Mouse (Mus musculus) stomach, embryonic 14.5 days (tissue): ENCODE measurements around the gene Tmem274. TPM values are rescaled to one million over a fixed set of nuclear protein-coding genes. Genes with fewer than 3 reads are reported as not detected.
"Not testable (repeated sequence)": the region's sequence is repeated elsewhere in the genome, so short reads cannot be mapped to it uniquely, and the experiment has no call there.

Experiments
- ATAC-seq: fragments of 200-750 bp; cut with Nextera tagmentation; 2 replicates; pipeline ENCODE4 v1.8.0; 2017; ENCODE audit warnings: low read depth, moderate TSS enrichment; ENCODE audit not compliant: insufficient number of reproducible peaks, insufficient read depth, low FRiP score
- H3K27ac ChIP-seq: fragments of 300-500 bp; sonication (generic); 2 replicates; pipeline ENCODE4 v1.5.1; 2014; ENCODE audit warnings: mild to moderate bottlenecking, low read length, moderate library complexity, mixed read lengths
- H3K27me3 ChIP-seq: fragments of 300-500 bp; sonication (generic); 2 replicates; pipeline ENCODE4 v1.6.1; 2014; ENCODE audit warnings: low read length, control low read depth, mixed read lengths; ENCODE audit not compliant: control insufficient read depth, insufficient read depth
- H3K36me3 ChIP-seq: fragments of 300-500 bp; sonication (generic); 2 replicates; pipeline ENCODE4 v1.6.1; 2014; ENCODE audit warnings: mild to moderate bottlenecking, control low read depth, low read length, moderate library complexity, mixed read lengths; ENCODE audit not compliant: control insufficient read depth, insufficient read depth
- H3K4me1 ChIP-seq: fragments of 300-500 bp; sonication (generic); 2 replicates; pipeline ENCODE4 v1.6.1; 2014; ENCODE audit warnings: low read length, control low read depth, mixed read lengths; ENCODE audit not compliant: control insufficient read depth, insufficient read depth
- H3K4me2 ChIP-seq: fragments of 300-500 bp; sonication (generic); replicated peaks from 2 replicates; pipeline ENCODE4 v1.6.1; 2014; ENCODE audit warnings: low read depth, low read length, control low read depth
- H3K4me3 ChIP-seq: fragments of 300-500 bp; sonication (generic); 2 replicates; pipeline ENCODE4 v1.5.1; 2014; ENCODE audit warnings: low read depth, low read length, control low read depth
- H3K9ac ChIP-seq: fragments of 300-500 bp; sonication (generic); replicated peaks from 2 replicates; pipeline ENCODE4 v1.6.1; 2014; ENCODE audit warnings: low read depth, mild to moderate bottlenecking, control low read depth, low read length, moderate library complexity, mixed read lengths
- H3K9me3 ChIP-seq: fragments of 300-500 bp; sonication (generic); 2 replicates; pipeline ENCODE4 v1.6.1; 2016; ENCODE audit warnings: low read depth, low read length, control low read depth; ENCODE audit not compliant: control insufficient read depth
- WGBS: fragments of 180-500 bp; shearing (Covaris S2); extraction: QIAGEN DNeasy Blood & Tissue Kit; methylation state at CpG from one replicate; pipeline ENCODE4 v1.1.7; 2014; 5-methylcytosine and 5-hydroxymethylcytosine counted together
- polyA plus RNA-seq: library from polyadenylated mRNA; unstranded; fragments of >200 nt; fragmentation: Nextera tagmentation; extraction: Ambion mirVana; gene quantifications from 2 replicates; pipeline ENCODE4 v1.2.1, GENCODE M21; 2014

Gene Tmem274
- polyA plus RNA-seq: not detected in 2 replicates

DNA sequence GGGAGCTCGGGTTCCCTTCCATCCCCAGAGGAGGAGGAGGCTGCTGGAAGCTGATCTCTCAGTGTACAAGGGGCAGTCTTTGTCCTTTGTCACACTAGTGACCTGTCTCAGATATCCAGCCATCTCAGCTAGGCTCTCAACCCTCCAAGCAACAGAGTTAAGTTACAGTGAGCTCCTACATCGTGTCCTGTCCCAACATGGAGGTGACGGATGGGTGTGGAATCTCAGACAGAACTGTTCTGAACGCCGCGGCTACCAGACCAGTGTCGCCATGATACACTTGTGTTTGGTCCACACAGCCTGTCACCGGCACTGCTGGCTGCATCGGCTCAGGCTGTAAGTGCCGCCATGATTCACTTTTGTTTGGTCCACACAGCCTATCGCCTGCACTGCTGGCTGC is at the start of gene Tmem274:
TSS of gene Tmem274 (plus strand) at position 301 of the 400 bp plus-strand sequence.
- ATAC-seq: no peak
- H3K4me3 ChIP-seq: no peak within 1 kb of the TSS

DNA sequence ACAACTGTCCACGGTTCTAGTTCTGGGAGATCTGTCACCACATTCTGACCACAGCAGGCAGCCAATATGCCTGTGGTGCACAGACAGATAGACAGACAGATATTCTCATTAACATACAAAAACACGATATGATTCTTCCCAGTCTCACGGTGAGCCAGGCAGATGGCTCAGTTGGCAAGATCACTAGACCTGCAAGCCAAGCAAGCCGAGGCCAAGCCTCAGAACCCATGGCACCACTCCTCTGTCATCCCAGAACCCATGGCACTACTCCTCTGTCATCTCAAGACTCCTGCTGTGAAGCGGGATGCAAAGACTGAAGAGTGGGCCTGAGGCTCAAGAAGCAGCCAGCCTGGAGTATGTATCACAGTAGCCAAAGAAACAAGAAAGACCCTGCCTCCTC is 47.6 kb upstream of the Tmem274 start:
- no peak for ATAC-seq
- H3K36me3 ChIP-seq: no peaks in the 10 kb centered on the region
- no peak overlapping the region for H3K4me3 ChIP-seq
- WGBS: 88% methylated on average over 5 of the region's 5 CpGs
- H3K4me1 ChIP-seq: no peaks in the 10 kb centered on the region
- H3K9ac ChIP-seq: no peak overlapping the region
- no peaks in the 10 kb centered on the region for H3K27me3 ChIP-seq
- no peak overlapping the region for H3K27ac ChIP-seq
- no peaks in the 10 kb centered on the region for H3K9me3 ChIP-seq
- H3K4me2 ChIP-seq: no peak overlapping the region

More for the DNA sequence above, at the start of gene Tmem274:
- WGBS: 82% methylated on average over 11 of the region's 11 CpGs
- no peaks in the 10 kb centered on the region for H3K9me3 ChIP-seq
- H3K9ac ChIP-seq: no peak within 1 kb of the TSS
- H3K27me3 ChIP-seq: no peaks in the 10 kb centered on the region
- H3K36me3 ChIP-seq: no peaks in the 10 kb centered on the region; the same call in 1 of the 2 replicates
- no peak within 1 kb of the TSS for H3K27ac ChIP-seq
- no peaks in the 10 kb centered on the region for H3K4me1 ChIP-seq
- no peak within 1 kb of the TSS for H3K4me2 ChIP-seq

DNA sequence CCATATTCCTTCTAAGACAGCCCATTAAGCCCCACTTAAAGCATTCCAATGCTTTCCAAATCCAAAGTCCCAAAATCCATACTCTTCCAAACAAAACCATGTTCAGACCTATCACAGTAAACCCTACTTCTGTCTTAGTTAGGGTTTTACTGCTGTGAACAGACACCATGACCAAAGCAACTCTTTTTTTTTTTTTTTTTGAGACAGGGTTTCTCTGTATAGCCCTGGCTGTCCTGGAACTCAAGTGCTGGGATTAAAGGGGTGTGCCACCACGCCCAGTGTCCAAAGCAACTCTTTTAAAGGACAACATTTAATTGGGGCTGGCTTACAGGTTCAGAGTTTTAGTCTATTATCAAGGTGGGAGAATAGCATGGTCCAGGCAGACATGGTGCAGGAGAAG is 45.3 kb upstream of the Tmem274 start:
- not testable (repeated sequence) for H3K27ac ChIP-seq, H3K4me1 ChIP-seq, H3K4me2 ChIP-seq, ATAC-seq, H3K27me3 ChIP-seq, H3K9ac ChIP-seq, H3K9me3 ChIP-seq, H3K36me3 ChIP-seq, H3K4me3 ChIP-seq
- WGBS: 86% methylated on average over 1 of the region's 1 CpGs

DNA sequence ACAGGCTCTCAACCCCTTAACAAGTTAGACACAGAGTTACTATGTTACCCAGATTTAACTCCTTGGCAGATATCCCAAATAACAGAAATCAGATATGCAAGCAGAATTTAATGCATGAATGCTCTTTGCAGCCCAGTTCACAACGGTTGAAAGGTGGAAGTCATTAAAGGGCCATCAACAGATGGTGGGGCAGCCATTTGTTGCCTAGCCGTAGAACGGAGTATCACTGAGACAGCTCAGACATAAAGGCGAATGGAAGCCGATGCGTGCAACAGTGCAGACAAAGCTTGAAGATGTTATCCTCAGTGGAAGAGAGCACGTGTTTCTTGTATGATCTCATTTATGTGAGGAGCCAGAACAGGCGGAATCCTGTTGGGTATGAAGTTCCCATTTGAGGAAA is 36.6 kb upstream of the Tmem274 start:
- Histone ChIP-seq H3K4me2 (no peak overlapping the region), H3K4me1 (0 out of 2 replicates have a peak, but pooled peaks cover under 1% of the 10 kb centered on the region), H3K9me3 (no peaks in the 10 kb centered on the region), H3K36me3 (no peaks in the 10 kb centered on the region), H3K9ac (no peak overlapping the region), H3K27ac (no peak overlapping the region), H3K4me3 (no peak overlapping the region), H3K27me3 (no peaks in the 10 kb centered on the region)
- 73% methylated on average over 8 of the region's 8 CpGs for WGBS
- ATAC-seq: no peak

DNA sequence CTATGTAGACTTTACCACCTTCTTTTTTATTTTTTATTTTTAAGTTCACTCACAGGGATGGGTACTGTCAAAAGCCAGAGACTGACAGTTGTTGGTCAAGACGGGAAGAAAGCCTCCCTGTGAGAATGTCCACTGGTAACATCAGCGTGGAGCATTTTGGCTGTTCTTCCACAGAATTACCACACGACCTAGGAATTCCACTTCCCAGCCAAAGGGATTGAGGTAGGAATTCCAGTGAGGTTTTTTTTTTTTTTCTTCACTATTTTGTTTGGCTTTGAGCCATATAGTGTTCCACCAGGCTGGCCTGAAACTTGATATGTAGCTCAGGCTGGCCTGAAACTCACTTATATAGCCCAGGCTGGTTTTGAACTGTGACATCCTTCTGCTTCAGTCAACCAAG is 34.7 kb upstream of the Tmem274 start:
- no peaks in the 10 kb centered on the region for H3K36me3 ChIP-seq
- H3K9me3 ChIP-seq: no peaks in the 10 kb centered on the region
- ATAC-seq: no peak
- 30% methylated on average over 3 of the region's 3 CpGs for WGBS
- H3K4me3 ChIP-seq: no peak overlapping the region
- no peak overlapping the region for H3K27ac ChIP-seq
- H3K4me2 ChIP-seq: no peak overlapping the region
- H3K9ac ChIP-seq: no peak overlapping the region
- H3K27me3 ChIP-seq: no peaks in the 10 kb centered on the region
- peaks cover 4% of the 10 kb centered on the region; the same call in 1 of the 2 replicates for H3K4me1 ChIP-seq

DNA sequence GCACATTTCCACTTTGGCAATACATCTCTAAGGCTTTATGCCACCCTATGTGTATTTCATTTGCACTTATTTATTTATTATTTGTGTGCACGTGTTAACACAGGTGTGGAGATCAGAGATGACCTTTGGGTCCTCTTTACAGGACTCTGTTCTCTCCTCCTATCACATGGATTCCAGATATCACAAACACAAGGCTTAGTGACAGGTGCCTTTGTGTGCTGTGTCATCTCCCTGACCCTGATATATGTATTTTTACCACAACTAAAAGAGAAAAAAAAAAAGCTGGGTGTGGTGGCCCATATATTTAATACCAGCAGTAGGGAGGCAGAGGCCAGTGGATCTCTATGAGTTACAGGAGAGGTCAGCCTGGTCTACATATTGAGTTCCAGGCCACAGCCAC is 32.7 kb upstream of the Tmem274 start:
- H3K4me2 ChIP-seq: peak overlapping the region; percentile 46
- no peak for ATAC-seq
- H3K4me3 ChIP-seq: no peak overlapping the region; the same call in 1 of the 2 replicates
- no peaks in the 10 kb centered on the region for H3K27me3 ChIP-seq
- H3K9ac ChIP-seq: no peak overlapping the region
- H3K9me3 ChIP-seq: no peaks in the 10 kb centered on the region
- H3K27ac ChIP-seq: peak overlapping the region; percentile 88; the same call in 1 of the 2 replicates
- peaks cover 4% of the 10 kb centered on the region; the same call in 1 of the 2 replicates for H3K4me1 ChIP-seq
- no peaks in the 10 kb centered on the region for H3K36me3 ChIP-seq
- 57% methylated on average over 1 of the region's 1 CpGs for WGBS

DNA sequence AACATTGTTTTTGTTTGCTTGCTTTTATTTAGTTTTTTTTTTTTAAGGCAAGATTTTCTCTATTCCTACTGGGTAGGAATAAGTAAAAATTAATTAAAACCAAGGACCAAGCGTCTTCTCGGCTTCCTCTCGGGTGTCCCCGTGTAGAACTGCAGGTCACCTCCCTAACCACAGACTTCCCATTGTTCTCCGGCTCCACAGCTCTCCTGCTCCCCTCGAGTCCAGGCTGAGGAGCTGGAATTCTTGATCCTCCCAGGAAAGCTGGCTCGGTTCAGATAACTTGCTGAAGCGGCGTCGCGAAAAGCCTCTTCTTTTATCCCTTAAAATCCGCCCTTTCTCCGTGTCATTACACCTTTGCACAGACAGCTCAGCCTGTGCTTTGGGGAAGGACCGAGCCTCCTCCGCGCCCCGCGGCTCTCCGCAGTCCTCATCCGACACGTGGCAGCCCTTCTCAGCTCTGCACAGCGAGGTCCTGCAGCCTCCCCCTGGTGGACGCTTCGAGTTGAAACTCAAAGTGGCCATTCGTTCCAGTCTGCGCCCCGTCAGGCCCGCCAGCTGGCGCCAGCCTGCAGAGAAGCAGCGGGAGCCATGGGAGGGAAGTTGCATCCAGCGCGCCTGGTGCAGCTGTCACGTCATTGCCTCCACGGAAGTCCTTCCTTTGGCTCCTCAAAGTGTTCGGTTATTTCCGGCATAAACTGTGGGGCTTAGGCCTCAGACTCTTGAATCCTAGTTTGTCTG is 32.0 kb upstream of the Tmem274 start:
- H3K9me3 ChIP-seq: no peaks in the 10 kb centered on the region
- H3K9ac ChIP-seq: peak overlapping the region; percentile 45; the same call in 1 of the 2 replicates
- H3K4me1 ChIP-seq: peaks cover 4% of the 10 kb centered on the region; the same call in 1 of the 2 replicates
- no peaks in the 10 kb centered on the region for H3K27me3 ChIP-seq
- peak overlapping the region; percentile 88 for H3K27ac ChIP-seq
- H3K36me3 ChIP-seq: no peaks in the 10 kb centered on the region
- peak; percentile 97 for ATAC-seq
- under 1% methylated on average over 36 of the region's 36 CpGs for WGBS
- H3K4me3 ChIP-seq: peak overlapping the region; percentile 22
- peak overlapping the region; percentile 46 for H3K4me2 ChIP-seq

DNA sequence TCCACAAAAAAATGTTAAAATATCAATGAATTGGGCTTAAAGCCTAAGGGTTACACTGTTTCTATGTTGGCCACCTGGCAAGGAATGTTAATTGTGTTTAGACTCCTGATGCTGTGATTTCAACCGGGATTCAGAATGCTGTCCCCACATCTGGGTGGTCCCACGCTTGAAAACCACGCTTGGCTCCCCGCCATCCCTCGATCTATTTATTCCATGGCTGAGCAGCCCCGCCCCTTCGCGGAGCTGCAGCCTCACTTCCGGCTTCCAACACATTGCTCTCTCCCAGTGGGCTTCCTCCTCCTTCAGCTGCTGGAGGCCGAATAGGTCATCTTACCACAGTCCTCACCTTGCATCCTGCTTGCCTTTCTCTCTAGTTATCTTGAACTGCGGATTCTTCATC is 31.3 kb upstream of the Tmem274 start:
- H3K36me3 ChIP-seq: no peaks in the 10 kb centered on the region
- H3K27ac ChIP-seq: peak overlapping the region; percentile 88
- no peaks in the 10 kb centered on the region for H3K27me3 ChIP-seq
- peaks cover 4% of the 10 kb centered on the region; the same call in 1 of the 2 replicates for H3K4me1 ChIP-seq
- no peaks in the 10 kb centered on the region for H3K9me3 ChIP-seq
- peak overlapping the region; percentile 46 for H3K4me2 ChIP-seq
- ATAC-seq: peak; percentile 31; the same call in 1 of the 2 replicates
- H3K4me3 ChIP-seq: no peak overlapping the region
- WGBS: 2% methylated on average over 11 of the region's 11 CpGs
- no peak overlapping the region for H3K9ac ChIP-seq
